Comparison of ENCODE assay signal across 29 mouse cellular contexts in genomic region chr3:30646761-30647160, GRCm38 (mm10). TPM values are rescaled to one million over a fixed set of nuclear protein-coding genes. Genes with fewer than 3 reads are reported as not detected.
A peak's percentile ranks its signal among the peaks of the same experiment; 100 is the strongest.
DNase-seq lines count a peak whose midpoint lies in the region; ATAC-seq and TF ChIP-seq lines count a peak whose summit lies in the region.
"Had no signal": no experiment of that assay in that cellular context is flagged by ENCODE, and none has a peak within 500 bp of the region (broad histone marks: within the 10 kb centered on the region; RNA-seq: fewer than 3 reads in every experiment).

No protein-coding gene starts in this region.

- 0 out of 2 replicates have a peak, but pooled peaks cover 5% of the 10 kb centered on the region for H3K4me1 ChIP-seq in hindbrain, postnatal 0 days (ENCODE audit: insufficient read depth, low read length)
- H3K4me1 ChIP-seq in hindbrain, embryonic 12.5 days = peaks cover 13% of the 10 kb centered on the region
- H3K4me1 ChIP-seq in ES-Bruce4 (ENCODE audit: control insufficient read depth, insufficient read depth, low read length) = peaks cover 3% of the 10 kb centered on the region
- 0 out of 2 replicates have a peak, but pooled peaks cover 10% of the 10 kb centered on the region for H3K4me1 ChIP-seq in limb, embryonic 13.5 days

- TF ChIP-seq CTCF in hindbrain, postnatal 0 days (IDR thresholded peaks at IDR 0.05; ENCODE audit: low read depth) = no peak
- TF ChIP-seq CTCF in ES-Bruce4 (IDR thresholded peaks at IDR 0.05; ENCODE audit: low read depth, low read length) = no peak

- H3K27ac ChIP-seq in hindbrain, postnatal 0 days = no peak overlapping the region
- no peak overlapping the region for H3K27ac ChIP-seq in hindbrain, embryonic 12.5 days
- peak overlapping the region; percentile 95 for H3K27ac ChIP-seq in ES-Bruce4 (ENCODE audit: insufficient read depth, low read length)
- no peak overlapping the region for H3K27ac ChIP-seq in limb, embryonic 13.5 days
- H3K27ac ChIP-seq: forebrain, embryonic 13.5 days; liver, embryonic 13.5 days; lung, embryonic 15.5 days; macrophage had no signal

- H3K36me3 ChIP-seq in hindbrain, postnatal 0 days (ENCODE audit: insufficient read depth, low read length) = no peaks in the 10 kb centered on the region
- H3K36me3 ChIP-seq in hindbrain, embryonic 12.5 days = no peaks in the 10 kb centered on the region
- peaks cover 15% of the 10 kb centered on the region for H3K36me3 ChIP-seq in ES-Bruce4 (ENCODE audit: control insufficient read depth, insufficient read depth, low read length, poor library complexity, severe bottlenecking)
- no peaks in the 10 kb centered on the region for H3K36me3 ChIP-seq in limb, embryonic 13.5 days
- H3K36me3 ChIP-seq: liver, embryonic 13.5 days; lung, embryonic 15.5 days had no signal

- no peaks in the 10 kb centered on the region for H3K9me3 ChIP-seq in hindbrain, postnatal 0 days (ENCODE audit: low read length)
- H3K9me3 ChIP-seq in hindbrain, embryonic 12.5 days (replicated peaks) = no peaks in the 10 kb centered on the region
- H3K9me3 ChIP-seq in ES-Bruce4 (replicated peaks; ENCODE audit: control insufficient read depth, insufficient read depth, low read length, poor library complexity, severe bottlenecking) = no peaks in the 10 kb centered on the region
- H3K9me3 ChIP-seq in limb, embryonic 13.5 days = no peaks in the 10 kb centered on the region
- H3K9me3 ChIP-seq: forebrain, embryonic 13.5 days; liver, embryonic 13.5 days; lung, embryonic 15.5 days had no signal

- 52% methylated on average over 8 of the region's 8 CpGs for WGBS in hindbrain, postnatal 0 days
- WGBS in hindbrain, embryonic 12.5 days = 49% methylated on average over 8 of the region's 8 CpGs
- 47% methylated on average over 8 of the region's 8 CpGs for WGBS in limb, embryonic 13.5 days

- no peak overlapping the region for H3K9ac ChIP-seq in hindbrain, postnatal 0 days (replicated peaks; ENCODE audit: low read length)
- no peak overlapping the region for H3K9ac ChIP-seq in hindbrain, embryonic 12.5 days
- H3K9ac ChIP-seq in ES-Bruce4 (ENCODE audit: low read depth, poor library complexity, severe bottlenecking) = peak overlapping the region; percentile 84
- H3K9ac ChIP-seq in limb, embryonic 13.5 days = no peak overlapping the region
- H3K9ac ChIP-seq: liver, embryonic 13.5 days had no signal

- DNase-seq in hindbrain, postnatal 0 days (ENCODE audit: low spot score) = no peak
- peak; percentile 97 for DNase-seq in ZHBTc4 (ENCODE audit: low read depth, low spot score)
- no peak for DNase-seq in cerebellum, postnatal 4 days (ENCODE audit: low spot score in 2 of 2)
- DNase-seq in spleen, adult 12 weeks (ENCODE audit: low spot score) = no peak
- DNase-seq: adrenal gland, postnatal 14 days; cerebellum, adult 9-11 months; gastrocnemius, postnatal 14 days; kidney, adult 9 months; kidney, postnatal 36 days; liver, embryonic 13.5 days; midbrain, embryonic 14.5 days; right cerebral cortex, postnatal 25 days; thymus, postnatal 36 days had no signal

- TF ChIP-seq POLR2A in ES-Bruce4 (IDR thresholded peaks at IDR 0.05; ENCODE audit: insufficient read depth, low read length) = no peak

- H3K4me3 ChIP-seq in hindbrain, postnatal 0 days (ENCODE audit: low read length) = no peak overlapping the region
- H3K4me3 ChIP-seq in hindbrain, embryonic 12.5 days = no peak overlapping the region
- H3K4me3 ChIP-seq in ES-Bruce4 (ENCODE audit: low read depth, low read length) = peak overlapping the region; percentile 44
- no peak overlapping the region for H3K4me3 ChIP-seq in limb, embryonic 13.5 days
- H3K4me3 ChIP-seq: myocyte had no signal

- H3K27me3 ChIP-seq in hindbrain, postnatal 0 days (ENCODE audit: insufficient read depth, low read length) = 0 out of 2 replicates have a peak, but pooled peaks cover 3% of the 10 kb centered on the region
- peaks cover 37% of the 10 kb centered on the region for H3K27me3 ChIP-seq in hindbrain, embryonic 12.5 days
- H3K27me3 ChIP-seq in ES-Bruce4 (ENCODE audit: control insufficient read depth, insufficient read depth, low read length, poor library complexity, severe bottlenecking) = no peaks in the 10 kb centered on the region
- peaks cover 38% of the 10 kb centered on the region for H3K27me3 ChIP-seq in limb, embryonic 13.5 days
- H3K27me3 ChIP-seq: CH12.LX had no signal

- 0 out of 2 replicates have a peak overlapping the region, but pooled peaks have one; percentile 62 for H3K4me2 ChIP-seq in hindbrain, postnatal 0 days (ENCODE audit: low read depth, low read length)
- no peak overlapping the region for H3K4me2 ChIP-seq in hindbrain, embryonic 12.5 days (replicated peaks)
- H3K4me2 ChIP-seq in limb, embryonic 13.5 days (replicated peaks) = peak overlapping the region; percentile 74; the same call in 1 of the 2 replicates

- ATAC-seq in hindbrain, postnatal 0 days = no peak
- no peak for ATAC-seq in hindbrain, embryonic 12.5 days (ENCODE audit: low FRiP score)
- no peak for ATAC-seq in limb, embryonic 13.5 days (ENCODE audit: low FRiP score, low read depth)

- peak; percentile 97 for TF ChIP-seq EP300 in ES-Bruce4 (IDR thresholded peaks at IDR 0.05; ENCODE audit: insufficient read depth, low read depth, low read length)

RNA-seq across cellular contexts. Expression of gene Lrrc34, which starts 0.9 kb away (rescaled TPM):
- 1.2 and 1.5 TPM in 2 replicates for total RNA-seq in hindbrain, postnatal 0 days (2014; rRNA removed)
- polyA plus RNA-seq in hindbrain, postnatal 0 days (2015; fragmentation: Nextera tagmentation; extraction: Ambion mirVana) = 1.4 and 1.7 TPM in 2 replicates
- 3.0 and 3.2 TPM in 2 replicates for polyA plus RNA-seq in hindbrain, embryonic 12.5 days (2016; fragmentation: Nextera tagmentation; extraction: Ambion mirVana)
- 31.1 and 36.1 TPM in 2 replicates for polyA plus RNA-seq in ES-Bruce4 (2011; ENCODE audit: insufficient read depth, insufficient read length, low read depth, missing spikeins)
- 1.3 and 1.7 TPM in 2 replicates for polyA plus RNA-seq in limb, embryonic 13.5 days (2015; fragmentation: Nextera tagmentation; extraction: Ambion mirVana)
- total RNA-seq: adrenal gland, postnatal 14 days; CH12.LX; gastrocnemius, postnatal 14 days; heart, adult 8-10 months had no signal
- polyA plus RNA-seq: macrophage, myocyte had no signal

RNA-seq across cellular contexts. Expression of gene Lrriq4, which starts 2.5 kb away (rescaled TPM):
- 0.37 TPM in 1 of 2 replicates, not detected in the other for total RNA-seq in hindbrain, postnatal 0 days (2014; rRNA removed)
- polyA plus RNA-seq in hindbrain, postnatal 0 days (2015; fragmentation: Nextera tagmentation; extraction: Ambion mirVana) = not detected in 2 replicates
- not detected in 2 replicates for polyA plus RNA-seq in hindbrain, embryonic 12.5 days (2016; fragmentation: Nextera tagmentation; extraction: Ambion mirVana)
- polyA plus RNA-seq in ES-Bruce4 (2011; ENCODE audit: insufficient read depth, insufficient read length, low read depth, missing spikeins) = 2.4 and 3.3 TPM in 2 replicates
- not detected in 2 replicates for polyA plus RNA-seq in limb, embryonic 13.5 days (2015; fragmentation: Nextera tagmentation; extraction: Ambion mirVana)
- total RNA-seq: adrenal gland, postnatal 14 days; CH12.LX; gastrocnemius, postnatal 14 days; heart, adult 8-10 months; left cerebral cortex, adult 8-10 months had no signal
- polyA plus RNA-seq: forebrain, embryonic 13.5 days; heart, postnatal 0 days; hindbrain, embryonic 11.5 days; intestine, embryonic 14.5 days; limb, embryonic 11.5 days; liver, embryonic 13.5 days; lung, embryonic 15.5 days; macrophage; midbrain, embryonic 14.5 days; myocyte had no signal

RNA-seq across cellular contexts. Expression of gene Mynn, which starts 44.9 kb away (rescaled TPM):
- total RNA-seq in hindbrain, postnatal 0 days (2014; rRNA removed) = 16.6 and 18.5 TPM in 2 replicates
- polyA plus RNA-seq in hindbrain, postnatal 0 days (2015; fragmentation: Nextera tagmentation; extraction: Ambion mirVana) = 18.5 and 19.4 TPM in 2 replicates
- polyA plus RNA-seq in hindbrain, embryonic 12.5 days (2016; fragmentation: Nextera tagmentation; extraction: Ambion mirVana) = 33.4 and 41.0 TPM in 2 replicates
- 25.9 and 26.1 TPM in 2 replicates for polyA plus RNA-seq in ES-Bruce4 (2011; ENCODE audit: insufficient read depth, insufficient read length, low read depth, missing spikeins)
- 35.6 and 38.0 TPM in 2 replicates for polyA plus RNA-seq in limb, embryonic 13.5 days (2015; fragmentation: Nextera tagmentation; extraction: Ambion mirVana)

RNA-seq across cellular contexts. Expression of gene Actrt3, which starts 47.0 kb away (rescaled TPM):
- 0.18 and 0.42 TPM in 2 replicates for total RNA-seq in hindbrain, postnatal 0 days (2014; rRNA removed)
- 0.56 and 0.89 TPM in 2 replicates for polyA plus RNA-seq in hindbrain, postnatal 0 days (2015; fragmentation: Nextera tagmentation; extraction: Ambion mirVana)
- 0.20 TPM in 1 of 2 replicates, not detected in the other for polyA plus RNA-seq in hindbrain, embryonic 12.5 days (2016; fragmentation: Nextera tagmentation; extraction: Ambion mirVana)
- not detected in 2 replicates for polyA plus RNA-seq in ES-Bruce4 (2011; ENCODE audit: insufficient read depth, insufficient read length, low read depth, missing spikeins)
- polyA plus RNA-seq in limb, embryonic 13.5 days (2015; fragmentation: Nextera tagmentation; extraction: Ambion mirVana) = 0.11 TPM in 1 of 2 replicates, not detected in the other
- total RNA-seq: adrenal gland, postnatal 14 days; gastrocnemius, postnatal 14 days; heart, adult 8-10 months had no signal
- polyA plus RNA-seq: heart, postnatal 0 days; liver, embryonic 13.5 days; lung, embryonic 15.5 days; macrophage; myocyte had no signal

RNA-seq across cellular contexts. Expression of gene Lrrc31, which starts 52.9 kb away (rescaled TPM):
- total RNA-seq in hindbrain, postnatal 0 days (2014; rRNA removed) = not detected in 2 replicates
- not detected in 2 replicates for polyA plus RNA-seq in hindbrain, postnatal 0 days (2015; fragmentation: Nextera tagmentation; extraction: Ambion mirVana)
- polyA plus RNA-seq in hindbrain, embryonic 12.5 days (2016; fragmentation: Nextera tagmentation; extraction: Ambion mirVana) = not detected in 2 replicates
- 16.8 and 19.9 TPM in 2 replicates for polyA plus RNA-seq in ES-Bruce4 (2011; ENCODE audit: insufficient read depth, insufficient read length, low read depth, missing spikeins)
- not detected in 2 replicates for polyA plus RNA-seq in limb, embryonic 13.5 days (2015; fragmentation: Nextera tagmentation; extraction: Ambion mirVana)
- total RNA-seq: CH12.LX; gastrocnemius, postnatal 14 days; left cerebral cortex, adult 8-10 months had no signal
- polyA plus RNA-seq: brain, embryonic 14.5 days; forebrain, embryonic 13.5 days; hindbrain, embryonic 11.5 days; liver, embryonic 13.5 days; macrophage; midbrain, embryonic 14.5 days; myocyte; neural tube, embryonic 14.5 days had no signal
